Mouse (Mus musculus): Measurements from ENCODE around the gene Gm20425. TPM values are rescaled to one million over a fixed set of nuclear protein-coding genes. Genes with fewer than 3 reads are reported as not detected.

Gene Gm20425
- polyA plus RNA-seq, 1 experiment = 1.3 TPM

GRCm38 (mm10) chr9:103180807-103181565 lies 49.1 kb downstream of the Gm20425 start:
- H3K36me3 ChIP-seq (ENCODE audit: control insufficient read depth, insufficient read depth, low read length, poor library complexity, severe bottlenecking) = no peaks in the 10 kb centered on the region
- peaks cover 2% of the 10 kb centered on the region for H3K4me1 ChIP-seq (ENCODE audit: control insufficient read depth, insufficient read depth, low read length)
- no peaks in the 10 kb centered on the region for H3K27me3 ChIP-seq (ENCODE audit: control insufficient read depth, insufficient read depth, low read length, poor library complexity, severe bottlenecking)
- H3K9me3 ChIP-seq (replicated peaks; ENCODE audit: control insufficient read depth, insufficient read depth, low read length, poor library complexity, severe bottlenecking) = no peaks in the 10 kb centered on the region
- no peak overlapping the region for H3K27ac ChIP-seq (ENCODE audit: insufficient read depth, low read length)
- H3K4me3 ChIP-seq (ENCODE audit: low read depth, low read length) = peak overlapping the region; percentile 50
- no peak for TF ChIP-seq EP300 (IDR thresholded peaks at IDR 0.05; ENCODE audit: insufficient read depth, low read depth, low read length)
- no peak for TF ChIP-seq POLR2A (IDR thresholded peaks at IDR 0.05; ENCODE audit: insufficient read depth, low read length)
- TF ChIP-seq CTCF (IDR thresholded peaks at IDR 0.05; ENCODE audit: low read depth, low read length) = no peak
- H3K9ac ChIP-seq (ENCODE audit: low read depth, poor library complexity, severe bottlenecking) = peak overlapping the region; percentile 0

DNA sequence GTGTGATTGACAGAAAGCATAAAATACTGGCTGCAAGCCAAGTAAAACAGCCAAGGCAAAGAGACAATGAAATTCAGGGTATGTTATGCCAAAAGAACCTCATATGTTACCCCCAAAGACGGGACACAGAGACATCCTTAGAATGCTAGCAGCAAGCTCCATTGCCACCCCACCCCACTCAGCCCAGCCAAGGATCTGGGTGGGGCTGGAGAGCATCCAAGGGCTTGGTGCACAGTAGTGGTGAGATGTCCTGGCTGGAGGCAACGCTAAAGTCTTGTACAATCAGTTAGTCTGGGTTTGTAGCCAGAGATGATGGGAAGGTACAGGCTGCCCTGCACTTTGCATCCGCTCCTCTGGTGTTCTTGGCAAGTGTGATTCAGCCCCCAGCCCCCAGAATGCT lies 49.8 kb downstream of the Gm20425 start:
- 0 out of 2 replicates have a peak overlapping the region, but pooled peaks have one; percentile 50 for H3K4me3 ChIP-seq (ENCODE audit: low read depth, low read length)
- TF ChIP-seq POLR2A (IDR thresholded peaks at IDR 0.05; ENCODE audit: insufficient read depth, low read length) = no peak
- no peak for TF ChIP-seq CTCF (IDR thresholded peaks at IDR 0.05; ENCODE audit: low read depth, low read length)
- no peak for TF ChIP-seq EP300 (IDR thresholded peaks at IDR 0.05; ENCODE audit: insufficient read depth, low read depth, low read length)
- no peaks in the 10 kb centered on the region for H3K9me3 ChIP-seq (replicated peaks; ENCODE audit: control insufficient read depth, insufficient read depth, low read length, poor library complexity, severe bottlenecking)
- H3K36me3 ChIP-seq (ENCODE audit: control insufficient read depth, insufficient read depth, low read length, poor library complexity, severe bottlenecking) = no peaks in the 10 kb centered on the region
- no peak overlapping the region for H3K27ac ChIP-seq (ENCODE audit: insufficient read depth, low read length)
- H3K4me1 ChIP-seq (ENCODE audit: control insufficient read depth, insufficient read depth, low read length) = peaks cover 2% of the 10 kb centered on the region
- H3K27me3 ChIP-seq (ENCODE audit: control insufficient read depth, insufficient read depth, low read length, poor library complexity, severe bottlenecking) = no peaks in the 10 kb centered on the region
- H3K9ac ChIP-seq (ENCODE audit: low read depth, poor library complexity, severe bottlenecking) = peak overlapping the region; percentile 0

GRCm38 (mm10) chr9:103175692-103176091 lies 54.4 kb downstream of the Gm20425 start:
- H3K4me1 ChIP-seq (ENCODE audit: control insufficient read depth, insufficient read depth, low read length) = no peaks in the 10 kb centered on the region
- H3K4me3 ChIP-seq (ENCODE audit: low read depth, low read length) = no peak overlapping the region
- TF ChIP-seq CTCF (IDR thresholded peaks at IDR 0.05; ENCODE audit: low read depth, low read length) (no peak), POLR2A (IDR thresholded peaks at IDR 0.05; ENCODE audit: insufficient read depth, low read length) (no peak), EP300 (IDR thresholded peaks at IDR 0.05; ENCODE audit: insufficient read depth, low read depth, low read length) (no peak)
- no peaks in the 10 kb centered on the region for H3K36me3 ChIP-seq (ENCODE audit: control insufficient read depth, insufficient read depth, low read length, poor library complexity, severe bottlenecking)
- no peaks in the 10 kb centered on the region for H3K9me3 ChIP-seq (replicated peaks; ENCODE audit: control insufficient read depth, insufficient read depth, low read length, poor library complexity, severe bottlenecking)
- H3K27ac ChIP-seq (ENCODE audit: insufficient read depth, low read length) = no peak overlapping the region
- no peak overlapping the region for H3K9ac ChIP-seq (ENCODE audit: low read depth, poor library complexity, severe bottlenecking)
- no peaks in the 10 kb centered on the region for H3K27me3 ChIP-seq (ENCODE audit: control insufficient read depth, insufficient read depth, low read length, poor library complexity, severe bottlenecking)

DNA sequence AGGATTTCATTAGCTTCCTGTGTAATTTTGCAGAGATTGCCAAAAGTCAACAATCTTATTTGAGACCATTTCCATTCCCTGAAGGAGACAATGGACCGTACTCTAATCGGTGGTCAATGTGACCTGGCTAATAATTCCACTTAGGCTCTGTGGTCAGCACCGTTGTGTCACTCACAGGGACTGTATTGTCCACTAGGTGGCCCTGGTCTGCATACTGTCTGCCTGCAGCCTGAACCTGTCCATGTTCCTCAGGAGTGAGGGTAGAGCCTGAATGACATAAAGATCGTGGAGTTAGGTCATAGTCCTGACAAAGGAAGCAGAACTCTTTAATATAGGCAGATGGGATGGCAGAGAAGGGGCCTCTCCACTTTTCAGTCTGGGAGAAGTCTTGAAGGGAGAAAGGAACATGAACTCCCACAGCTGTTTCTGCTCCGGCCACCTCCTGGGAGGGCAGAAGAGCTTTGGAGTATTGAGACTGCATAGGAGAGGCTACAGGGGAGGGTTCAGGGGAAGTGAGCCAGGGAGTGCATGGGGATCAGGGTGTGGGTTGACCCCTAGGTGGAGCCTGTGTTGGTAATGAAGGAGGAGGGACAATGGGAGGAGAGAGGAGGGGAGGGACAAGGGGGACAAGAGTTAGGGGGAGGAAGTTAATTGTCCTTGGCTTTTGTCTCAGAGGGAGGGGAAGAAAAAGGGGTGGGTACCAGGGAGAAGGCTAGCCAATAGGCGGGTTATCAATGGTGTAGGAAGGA lies 55.2 kb downstream of the Gm20425 start:
- Histone ChIP-seq H3K4me3 (ENCODE audit: low read depth, low read length) (no peak overlapping the region), H3K27me3 (ENCODE audit: control insufficient read depth, insufficient read depth, low read length, poor library complexity, severe bottlenecking) (no peaks in the 10 kb centered on the region), H3K9me3 (replicated peaks; ENCODE audit: control insufficient read depth, insufficient read depth, low read length, poor library complexity, severe bottlenecking) (no peaks in the 10 kb centered on the region), H3K27ac (ENCODE audit: insufficient read depth, low read length) (0 out of 2 replicates have a peak overlapping the region, but pooled peaks have one; percentile 14), H3K9ac (ENCODE audit: low read depth, poor library complexity, severe bottlenecking) (no peak overlapping the region), H3K4me1 (ENCODE audit: control insufficient read depth, insufficient read depth, low read length) (no peaks in the 10 kb centered on the region), H3K36me3 (ENCODE audit: control insufficient read depth, insufficient read depth, low read length, poor library complexity, severe bottlenecking) (no peaks in the 10 kb centered on the region)
- no peak for TF ChIP-seq EP300 (IDR thresholded peaks at IDR 0.05; ENCODE audit: insufficient read depth, low read depth, low read length)
- no peak for TF ChIP-seq POLR2A (IDR thresholded peaks at IDR 0.05; ENCODE audit: insufficient read depth, low read length)
- TF ChIP-seq CTCF (IDR thresholded peaks at IDR 0.05; ENCODE audit: low read depth, low read length) = peak; percentile 73

DNA sequence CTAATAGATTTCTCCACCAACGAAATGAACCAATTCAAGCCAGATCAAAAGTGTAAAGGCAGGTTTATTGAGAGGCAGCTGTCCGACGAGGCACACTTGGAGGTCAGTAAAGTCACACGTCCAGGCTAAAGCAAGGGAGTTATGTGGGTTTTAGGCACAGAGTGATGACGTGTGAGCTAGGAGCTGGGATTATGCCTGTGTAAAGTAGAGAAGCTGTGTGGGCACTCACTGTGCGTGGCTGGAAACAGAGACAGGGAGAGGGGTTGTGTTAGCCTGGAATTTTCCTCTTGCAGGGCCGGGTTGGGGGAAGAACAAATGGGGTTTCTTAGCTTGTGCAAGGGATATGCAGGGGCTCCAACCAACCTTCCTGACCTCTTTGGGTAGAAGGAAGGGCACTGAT lies 61.3 kb downstream of the Gm20425 start:
- Histone ChIP-seq H3K4me1 (ENCODE audit: control insufficient read depth, insufficient read depth, low read length) (peaks cover 2% of the 10 kb centered on the region), H3K4me3 (ENCODE audit: low read depth, low read length) (no peak overlapping the region), H3K27ac (ENCODE audit: insufficient read depth, low read length) (no peak overlapping the region), H3K9ac (ENCODE audit: low read depth, poor library complexity, severe bottlenecking) (no peak overlapping the region), H3K36me3 (ENCODE audit: control insufficient read depth, insufficient read depth, low read length, poor library complexity, severe bottlenecking) (no peaks in the 10 kb centered on the region), H3K27me3 (ENCODE audit: control insufficient read depth, insufficient read depth, low read length, poor library complexity, severe bottlenecking) (no peaks in the 10 kb centered on the region), H3K9me3 (replicated peaks; ENCODE audit: control insufficient read depth, insufficient read depth, low read length, poor library complexity, severe bottlenecking) (no peaks in the 10 kb centered on the region)
- TF ChIP-seq POLR2A (IDR thresholded peaks at IDR 0.05; ENCODE audit: insufficient read depth, low read length) = no peak
- TF ChIP-seq CTCF (IDR thresholded peaks at IDR 0.05; ENCODE audit: low read depth, low read length) = no peak
- no peak for TF ChIP-seq EP300 (IDR thresholded peaks at IDR 0.05; ENCODE audit: insufficient read depth, low read depth, low read length)

DNA sequence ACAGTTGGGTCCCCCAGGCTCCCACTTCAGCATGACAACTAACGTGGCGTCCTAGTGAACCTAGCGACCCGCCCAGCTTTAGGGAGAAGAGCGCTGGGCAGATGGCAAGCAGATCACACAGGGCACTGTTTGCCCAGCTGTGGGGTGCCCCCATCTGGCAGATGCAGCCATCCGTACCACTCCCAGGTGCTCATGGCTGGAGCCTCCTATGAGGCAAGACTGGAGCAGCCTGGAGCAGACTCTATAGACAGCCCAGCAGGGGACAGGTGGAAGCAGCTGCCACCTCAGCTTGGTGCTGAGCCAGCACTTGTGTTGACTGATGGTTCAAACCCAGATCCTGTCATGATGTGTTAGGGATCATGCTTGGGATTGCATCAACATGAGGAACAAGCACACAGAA lies 62.1 kb downstream of the Gm20425 start:
- Histone ChIP-seq H3K9me3 (replicated peaks; ENCODE audit: control insufficient read depth, insufficient read depth, low read length, poor library complexity, severe bottlenecking) (no peaks in the 10 kb centered on the region), H3K36me3 (ENCODE audit: control insufficient read depth, insufficient read depth, low read length, poor library complexity, severe bottlenecking) (no peaks in the 10 kb centered on the region), H3K4me3 (ENCODE audit: low read depth, low read length) (no peak overlapping the region), H3K27me3 (ENCODE audit: control insufficient read depth, insufficient read depth, low read length, poor library complexity, severe bottlenecking) (no peaks in the 10 kb centered on the region), H3K9ac (ENCODE audit: low read depth, poor library complexity, severe bottlenecking) (no peak overlapping the region), H3K27ac (ENCODE audit: insufficient read depth, low read length) (no peak overlapping the region), H3K4me1 (ENCODE audit: control insufficient read depth, insufficient read depth, low read length) (peaks cover 2% of the 10 kb centered on the region)
- TF ChIP-seq POLR2A (IDR thresholded peaks at IDR 0.05; ENCODE audit: insufficient read depth, low read length) (no peak), CTCF (IDR thresholded peaks at IDR 0.05; ENCODE audit: low read depth, low read length) (no peak), EP300 (IDR thresholded peaks at IDR 0.05; ENCODE audit: insufficient read depth, low read depth, low read length) (no peak)

All from ES-Bruce4 (cell line).